Mouse (Mus musculus): Measurements from ENCODE around the gene Gnptg.

Gnptg gene

GRCm38 (mm10) chr17:25188150-25189031, 51.5 kb downstream of the Gnptg start, which contains the start of gene Unkl:
TSS of gene Unkl (plus strand) at chr17:25188397.
- DNase-seq: peak; percentile 83 to 86

- no peak for DNase-seq
These were observed 52.2 kb downstream of the Gnptg start for GRCm38 (mm10) chr17:25187784-25188149.

GRCm38 (mm10) chr17:25184961-25185360, 55.0 kb downstream of the Gnptg start:
- no peak for DNase-seq

GRCm38 (mm10) chr17:25184129-25184691, 55.7 kb downstream of the Gnptg start, which contains the start of gene BC003965:
TSS of gene BC003965 (plus strand) at chr17:25184554.
- DNase-seq: peak; percentile 95 to 96
